Mouse (Mus musculus) olfactory bulb, adult 2 months (tissue): ENCODE measurements around the gene Procr.

Experiments used
- CTCF ChIP-seq: fragments of 200-500 bp; IDR thresholded peaks from 2 replicates; pipeline ENCODE4 v1.5.1; 2012; ENCODE audit warnings: low read depth, mild to moderate bottlenecking, low read length, moderate library complexity; ENCODE audit not compliant: insufficient read depth
- POLR2A ChIP-seq: fragments of 200-500 bp; IDR thresholded peaks from 2 replicates; pipeline ENCODE4 v1.6.1; 2012; ENCODE audit warnings: mild to moderate bottlenecking, low read depth, low read length, moderate library complexity; ENCODE audit not compliant: insufficient read depth

DNA sequence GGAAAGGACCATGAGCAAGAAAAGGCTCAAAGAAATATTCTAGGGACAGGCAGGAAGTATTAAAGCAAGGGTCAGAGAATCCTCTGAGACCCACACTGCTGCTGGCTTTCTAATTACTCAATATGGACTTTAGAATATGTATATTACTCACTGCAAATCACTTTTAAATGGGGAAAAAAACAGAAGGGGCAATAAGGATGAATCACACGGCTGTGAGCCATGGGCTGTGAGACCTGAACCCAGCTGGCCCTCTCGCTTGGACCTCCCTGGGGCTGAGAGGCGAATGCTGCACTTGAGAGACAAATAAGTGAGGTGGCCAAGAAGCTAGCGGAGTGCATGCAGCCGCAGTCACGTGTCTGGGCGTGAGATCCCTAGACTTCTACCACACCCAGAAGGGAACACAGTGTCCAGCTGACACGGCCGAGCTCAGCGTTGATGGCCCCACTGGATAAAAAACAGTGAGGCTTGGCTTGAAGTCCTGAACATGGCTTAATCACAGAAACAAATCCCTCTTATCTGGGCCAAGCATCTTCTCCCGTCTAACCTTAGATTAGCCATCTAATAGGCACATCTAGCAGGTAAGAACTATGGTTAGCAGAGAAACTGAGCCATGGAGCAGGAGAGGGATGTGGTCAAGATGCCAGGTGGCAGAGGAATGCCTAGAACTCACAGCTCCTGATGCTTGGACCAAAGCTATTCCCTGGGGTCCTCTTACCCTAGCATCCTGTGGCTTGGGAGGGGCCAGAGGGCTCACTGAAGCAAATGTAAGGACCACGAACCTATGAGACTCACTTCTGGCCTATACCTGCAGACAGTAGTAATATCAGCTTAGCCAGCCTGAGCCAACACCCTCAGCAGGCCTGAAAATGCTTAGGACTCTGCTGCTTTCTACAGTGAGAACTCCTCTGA is 33.6 kb upstream of the Procr start:
- TF ChIP-seq CTCF (no peak), POLR2A (no peak)
